Comparison of ENCODE assay signal across 25 mouse cellular contexts in genomic region chr3:89232614-89233013, GRCm38 (mm10). TPM values are rescaled to one million over a fixed set of nuclear protein-coding genes. Genes with fewer than 3 reads are reported as not detected.
DNase-seq lines count a peak whose midpoint lies in the region; ATAC-seq and TF ChIP-seq lines count a peak whose summit lies in the region.
"Had no signal": no experiment of that assay in that cellular context is flagged by ENCODE, and none has a peak within 500 bp of the region (broad histone marks: within the 10 kb centered on the region; RNA-seq: fewer than 3 reads in every experiment).

No protein-coding gene starts in this region.

- H3K27ac ChIP-seq in kidney, adult 2 months (ENCODE audit: insufficient read depth, low read depth, low read length) = 0 out of 2 replicates have a peak overlapping the region, but pooled peaks have one; percentile 40
- H3K27ac ChIP-seq in lung, embryonic 15.5 days = peak overlapping the region; percentile 86
- H3K27ac ChIP-seq in stomach, embryonic 16.5 days (ENCODE audit: low read length) = peak overlapping the region; percentile 77
- H3K27ac ChIP-seq in heart, adult 2 months = no peak overlapping the region
- H3K27ac ChIP-seq: embryonic facial prominence, embryonic 13.5 days; forebrain, embryonic 12.5 days; intestine, embryonic 15.5 days; limb, embryonic 13.5 days; liver, embryonic 12.5 days; macrophage; neural tube, embryonic 13.5 days had no signal

- H3K27me3 ChIP-seq in kidney, adult 2 months (replicated peaks; ENCODE audit: control insufficient read depth, insufficient read depth, low read length) = no peaks in the 10 kb centered on the region
- peaks cover 13% of the 10 kb centered on the region; the same call in 1 of the 2 replicates for H3K27me3 ChIP-seq in lung, embryonic 15.5 days
- no peaks in the 10 kb centered on the region for H3K27me3 ChIP-seq in stomach, embryonic 16.5 days (ENCODE audit: control insufficient read depth, insufficient read depth, low read length)
- no peaks in the 10 kb centered on the region for H3K27me3 ChIP-seq in heart, adult 2 months (ENCODE audit: control insufficient read depth, insufficient read depth, low read length)
- H3K27me3 ChIP-seq: forebrain, embryonic 12.5 days; intestine, embryonic 15.5 days; neural tube, embryonic 13.5 days had no signal

- H3K4me3 ChIP-seq in kidney, adult 2 months (ENCODE audit: insufficient read depth, low read depth, low read length) = no peak overlapping the region
- peak overlapping the region; percentile 46 for H3K4me3 ChIP-seq in lung, embryonic 15.5 days
- H3K4me3 ChIP-seq in stomach, embryonic 16.5 days (replicated peaks; ENCODE audit: low read length) = peak overlapping the region; percentile 12; the same call in 1 of the 2 replicates
- H3K4me3 ChIP-seq in heart, adult 2 months = no peak overlapping the region
- H3K4me3 ChIP-seq: embryonic facial prominence, embryonic 13.5 days; erythroblast, embryonic 14.5 days; forebrain, embryonic 12.5 days; heart, embryonic 10.5 days; hindbrain, embryonic 10.5 days; intestine, embryonic 15.5 days; limb, embryonic 13.5 days; liver, embryonic 12.5 days; midbrain, embryonic 10.5 days; myocyte; neural tube, embryonic 13.5 days had no signal

- no peak for ATAC-seq in lung, embryonic 15.5 days (ENCODE audit: borderline replicate concordance, extremely low read depth, low FRiP score, low TSS enrichment)
- peak; percentile 18; the same call in 1 of the 2 replicates for ATAC-seq in stomach, embryonic 16.5 days (ENCODE audit: insufficient read depth, low FRiP score)
- ATAC-seq in megakaryocyte progenitor cell, adult 5-6 weeks (replicated peaks; ENCODE audit: poor library complexity) = no peak
- ATAC-seq: hindbrain, embryonic 16.5 days; liver, embryonic 12.5 days; midbrain, embryonic 16.5 days had no signal

- peak overlapping the region; percentile 83 for H3K4me2 ChIP-seq in lung, embryonic 15.5 days
- peak overlapping the region; percentile 85 for H3K4me2 ChIP-seq in stomach, embryonic 16.5 days (ENCODE audit: low read depth, low read length)
- H3K4me2 ChIP-seq: embryonic facial prominence, embryonic 13.5 days; forebrain, embryonic 12.5 days; intestine, embryonic 15.5 days; limb, embryonic 13.5 days; liver, embryonic 12.5 days; neural tube, embryonic 13.5 days had no signal

- peaks cover 5% of the 10 kb centered on the region; the same call in 1 of the 2 replicates for H3K4me1 ChIP-seq in kidney, adult 2 months (ENCODE audit: control insufficient read depth, insufficient read depth, low read length)
- H3K4me1 ChIP-seq in lung, embryonic 15.5 days = peaks cover 36% of the 10 kb centered on the region
- H3K4me1 ChIP-seq in stomach, embryonic 16.5 days (ENCODE audit: control insufficient read depth, insufficient read depth, low read length) = peaks cover 24% of the 10 kb centered on the region
- peaks cover 1% of the 10 kb centered on the region; the same call in 1 of the 2 replicates for H3K4me1 ChIP-seq in heart, adult 2 months (ENCODE audit: control insufficient read depth, insufficient read depth, low read length)

- TF ChIP-seq EP300 in heart, adult 2 months (IDR thresholded peaks at IDR 0.05; ENCODE audit: insufficient read depth, low read depth, low read length) = no peak

- H3K79me2 ChIP-seq in heart, adult 2 months (replicated peaks; ENCODE audit: control insufficient read depth, insufficient read depth, low read length) = no peaks in the 10 kb centered on the region

- no peaks in the 10 kb centered on the region for H3K36me3 ChIP-seq in kidney, adult 2 months (ENCODE audit: control insufficient read depth, insufficient read depth, low read length)
- H3K36me3 ChIP-seq in lung, embryonic 15.5 days = no peaks in the 10 kb centered on the region; the same call in 1 of the 2 replicates
- no peaks in the 10 kb centered on the region for H3K36me3 ChIP-seq in stomach, embryonic 16.5 days (ENCODE audit: control insufficient read depth, insufficient read depth, low read length)
- H3K36me3 ChIP-seq in heart, adult 2 months (ENCODE audit: control insufficient read depth, insufficient read depth, low read length) = no peaks in the 10 kb centered on the region
- H3K36me3 ChIP-seq: intestine, embryonic 15.5 days; liver, embryonic 12.5 days had no signal

- intact Hi-C loops in heart, adult 2 months (cut with DNase I) = no loop called here

- no peak overlapping the region for H3K9ac ChIP-seq in lung, embryonic 15.5 days
- H3K9ac ChIP-seq in stomach, embryonic 16.5 days (ENCODE audit: low read length) = peak overlapping the region; percentile 56; the same call in 1 of the 2 replicates
- no peak overlapping the region for H3K9ac ChIP-seq in heart, adult 2 months (ENCODE audit: low read depth, low read length)
- H3K9ac ChIP-seq: forebrain, embryonic 12.5 days; intestine, embryonic 15.5 days; limb, embryonic 13.5 days; liver, embryonic 12.5 days; neural tube, embryonic 13.5 days had no signal

- no peak for DNase-seq in kidney, adult 2 months
- DNase-seq in kidney, postnatal 10 days = no peak
- peak; percentile 50 for DNase-seq in lung, postnatal 14 days
- no peak for DNase-seq in heart, adult 2 months
- DNase-seq: cerebellum, adult 11-12 months; cerebellum, postnatal 14 days; kidney, postnatal 4 days; right cerebral cortex, postnatal 4 days had no signal

- TF ChIP-seq POLR2A in kidney, adult 2 months (IDR thresholded peaks at IDR 0.05; ENCODE audit: low read depth, low read length) = no peak
- TF ChIP-seq POLR2A in heart, adult 2 months (IDR thresholded peaks at IDR 0.05; ENCODE audit: insufficient read depth, low read depth, low read length) = no peak

- TF ChIP-seq CTCF in kidney, adult 2 months (conservative IDR thresholded peaks at IDR 0.05; ENCODE audit: insufficient read depth, insufficient read length, low read depth, low read length) = no peak
- no peak for TF ChIP-seq CTCF in heart, adult 2 months (IDR thresholded peaks at IDR 0.05)

- no peaks in the 10 kb centered on the region for H3K9me3 ChIP-seq in lung, embryonic 15.5 days
- H3K9me3 ChIP-seq in stomach, embryonic 16.5 days (replicated peaks; ENCODE audit: control insufficient read depth, low read length) = no peaks in the 10 kb centered on the region
- H3K9me3 ChIP-seq: embryonic facial prominence, embryonic 13.5 days; forebrain, embryonic 12.5 days; heart, embryonic 10.5 days; hindbrain, embryonic 10.5 days; intestine, embryonic 15.5 days; limb, embryonic 13.5 days; liver, embryonic 12.5 days; midbrain, embryonic 10.5 days; neural tube, embryonic 13.5 days had no signal

- WGBS in kidney, adult 2 months = 67% methylated on average over 6 of the region's 6 CpGs
- WGBS in lung, embryonic 15.5 days = 52% methylated on average over 6 of the region's 6 CpGs
- 51% methylated on average over 6 of the region's 6 CpGs for WGBS in stomach, embryonic 16.5 days
- WGBS in heart, adult 2 months = 91% methylated on average over 6 of the region's 6 CpGs

RNA-seq across cellular contexts. Expression of gene Muc1, which starts 3.8 kb away (rescaled TPM):
- 45.9 and 53.8 TPM in 2 replicates for polyA plus RNA-seq in kidney, adult 2 months (2012; rRNA removed)
- 74.3 and 88.9 TPM in 2 replicates for polyA plus RNA-seq in lung, embryonic 15.5 days (2015; fragmentation: Nextera tagmentation; extraction: Ambion mirVana)
- 112 and 164 TPM in 2 replicates for polyA plus RNA-seq in stomach, embryonic 16.5 days (2015; fragmentation: Nextera tagmentation; extraction: Ambion mirVana)
- under 1 TPM; 0.39 to 0.47 TPM for total RNA-seq in heart, adult 2 months (2021)
- polyA plus RNA-seq in heart, adult 2 months (2012; rRNA removed) = 0.67 and 6.2 TPM in 2 replicates
- total RNA-seq in megakaryocyte progenitor cell, adult 5-6 weeks (2015) = 0.44 TPM in 1 of 2 replicates, not detected in the other
- total RNA-seq in megakaryocyte progenitor cell, adult 5-6 weeks (2017) = not detected in 2 replicates
- polyA plus RNA-seq: erythroblast, embryonic 14.5 days; liver, embryonic 12.5 days; macrophage had no signal

RNA-seq across cellular contexts. Expression of gene Mtx1, which starts 5.7 kb away (rescaled TPM):
- 257 and 283 TPM in 2 replicates for polyA plus RNA-seq in kidney, adult 2 months (2012; rRNA removed)
- 195 and 197 TPM in 2 replicates for polyA plus RNA-seq in lung, embryonic 15.5 days (2015; fragmentation: Nextera tagmentation; extraction: Ambion mirVana)
- 172 and 177 TPM in 2 replicates for polyA plus RNA-seq in stomach, embryonic 16.5 days (2015; fragmentation: Nextera tagmentation; extraction: Ambion mirVana)
- 10 to 100 TPM; 59.8 to 61.8 TPM for total RNA-seq in heart, adult 2 months (2021)
- polyA plus RNA-seq in heart, adult 2 months (2012; rRNA removed) = 96.2 and 111 TPM in 2 replicates
- total RNA-seq in megakaryocyte progenitor cell, adult 5-6 weeks (2015) = 70.4 and 95.6 TPM in 2 replicates
- total RNA-seq in megakaryocyte progenitor cell, adult 5-6 weeks (2017) = 66.1 and 95.2 TPM in 2 replicates

RNA-seq across cellular contexts. Expression of gene Krtcap2, which starts 13.2 kb away (rescaled TPM):
- polyA plus RNA-seq in kidney, adult 2 months (2012; rRNA removed) = 142 and 173 TPM in 2 replicates
- 282 and 311 TPM in 2 replicates for polyA plus RNA-seq in lung, embryonic 15.5 days (2015; fragmentation: Nextera tagmentation; extraction: Ambion mirVana)
- polyA plus RNA-seq in stomach, embryonic 16.5 days (2015; fragmentation: Nextera tagmentation; extraction: Ambion mirVana) = 318 and 325 TPM in 2 replicates
- total RNA-seq in heart, adult 2 months (2021) = 10 to 100 TPM; 80.7 to 95.7 TPM
- 84.3 and 116 TPM in 2 replicates for polyA plus RNA-seq in heart, adult 2 months (2012; rRNA removed)
- total RNA-seq in megakaryocyte progenitor cell, adult 5-6 weeks (2015) = 284 and 290 TPM in 2 replicates
- total RNA-seq in megakaryocyte progenitor cell, adult 5-6 weeks (2017) = 294 and 304 TPM in 2 replicates

RNA-seq across cellular contexts. Expression of gene Trim46, which starts 13.5 kb away (rescaled TPM):
- polyA plus RNA-seq in kidney, adult 2 months (2012; rRNA removed) = 9.1 and 10.5 TPM in 2 replicates
- polyA plus RNA-seq in lung, embryonic 15.5 days (2015; fragmentation: Nextera tagmentation; extraction: Ambion mirVana) = 7.2 and 7.9 TPM in 2 replicates
- polyA plus RNA-seq in stomach, embryonic 16.5 days (2015; fragmentation: Nextera tagmentation; extraction: Ambion mirVana) = 4.4 and 4.8 TPM in 2 replicates
- total RNA-seq in heart, adult 2 months (2021) = under 1 TPM; 0.39 to 0.96 TPM
- polyA plus RNA-seq in heart, adult 2 months (2012; rRNA removed) = 1.4 and 1.9 TPM in 2 replicates
- total RNA-seq in megakaryocyte progenitor cell, adult 5-6 weeks (2015) = 1.2 and 1.5 TPM in 2 replicates
- 0.12 and 0.91 TPM in 2 replicates for total RNA-seq in megakaryocyte progenitor cell, adult 5-6 weeks (2017)
- polyA plus RNA-seq: macrophage had no signal

RNA-seq across cellular contexts. Expression of gene Thbs3, which starts 17.6 kb away (rescaled TPM):
- 5.0 and 7.9 TPM in 2 replicates for polyA plus RNA-seq in kidney, adult 2 months (2012; rRNA removed)
- 54.4 and 58.4 TPM in 2 replicates for polyA plus RNA-seq in lung, embryonic 15.5 days (2015; fragmentation: Nextera tagmentation; extraction: Ambion mirVana)
- 38.8 and 45.2 TPM in 2 replicates for polyA plus RNA-seq in stomach, embryonic 16.5 days (2015; fragmentation: Nextera tagmentation; extraction: Ambion mirVana)
- total RNA-seq in heart, adult 2 months (2021) = 1 to 10 TPM; 3.4 to 5.1 TPM
- 15.8 and 24.3 TPM in 2 replicates for polyA plus RNA-seq in heart, adult 2 months (2012; rRNA removed)
- total RNA-seq in megakaryocyte progenitor cell, adult 5-6 weeks (2015) = not detected in 2 replicates
- total RNA-seq in megakaryocyte progenitor cell, adult 5-6 weeks (2017) = 0.42 TPM in 1 of 2 replicates, not detected in the other

Comparison
In these comparisons a context has a peak if more than half of its experiments do, and no peak if none do; other contexts are left out.
1. H3K4me3 ChIP-seq: peak in lung, embryonic 15.5 days (single experiment) and stomach, embryonic 16.5 days (single experiment); none in kidney, adult 2 months (single experiment) and heart, adult 2 months (single experiment).